Mouse (Mus musculus) small intestine, adult 2 months (tissue): Measurements from ENCODE around the gene Numbl.

Experiments used
- CTCF ChIP-seq: fragments of 200-500 bp; IDR thresholded peaks from 2 replicates; pipeline ENCODE4 v1.5.1; 2012; ENCODE audit warnings: low read depth, mild to moderate bottlenecking, control low read depth, inconsistent platforms, low read length, moderate library complexity, mixed read lengths; ENCODE audit not compliant: insufficient replicate concordance, insufficient read length; ENCODE audit errors: extremely low read depth
- POLR2A ChIP-seq: fragments of 200-500 bp; IDR thresholded peaks from 2 replicates; pipeline ENCODE4 v1.6.1; 2012; ENCODE audit warnings: low read depth, mild to moderate bottlenecking, control low read depth, inconsistent platforms, low read length, moderate library complexity

DNA sequence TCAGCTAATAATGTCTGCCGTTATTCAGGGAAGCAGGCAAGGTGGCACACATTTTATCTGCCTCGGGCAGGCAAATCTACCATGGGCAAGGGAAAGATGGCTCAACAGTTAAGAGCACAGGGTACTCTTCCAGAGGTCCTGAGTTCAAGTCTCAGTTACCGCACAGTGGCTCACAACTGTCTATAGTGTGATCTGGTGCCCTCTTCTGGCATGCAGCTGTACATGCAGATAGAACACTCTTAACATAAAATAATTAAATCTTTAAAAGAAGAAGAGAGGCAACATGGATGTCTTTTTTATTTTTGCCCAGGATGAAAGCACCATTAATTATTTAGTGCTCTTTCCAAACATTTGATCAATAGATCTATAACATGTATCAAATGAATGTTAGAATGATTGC lies 19.0 kb downstream of the Numbl start:
- TF ChIP-seq CTCF (peak; percentile 35; the same call in 1 of the 2 replicates), POLR2A (no peak)
